In genomic region chr1:147802759-147803158, GRCm38 (mm10) we compare ENCODE assay signal across 23 mouse cellular contexts.
DNase-seq lines count a peak whose midpoint lies in the region; ATAC-seq lines count a peak whose summit lies in the region.
"Had no signal": no experiment of that assay in that cellular context is flagged by ENCODE, and none has a peak within 500 bp of the region (broad histone marks: within the 10 kb centered on the region; RNA-seq: fewer than 3 reads in every experiment).

No protein-coding gene starts in this region.

- no peaks in the 10 kb centered on the region for H3K36me3 ChIP-seq in forebrain, embryonic 13.5 days (ENCODE audit: poor library complexity, severe bottlenecking)
- H3K36me3 ChIP-seq: embryonic facial prominence, embryonic 13.5 days; embryonic facial prominence, embryonic 15.5 days; forebrain, embryonic 10.5 days; forebrain, embryonic 12.5 days; forebrain, embryonic 15.5 days had no signal

- peak; percentile 57 for DNase-seq in 416B (ENCODE audit: low read depth)
- DNase-seq in brain, adult 2 months (ENCODE audit: low read depth, low spot score), result peak; percentile 27
- DNase-seq in B cell, adult 2 months, result no peak
- DNase-seq in MN1 (ENCODE audit: low spot score), result no peak
- DNase-seq: adrenal gland, adult 8-10 months; adrenal gland, postnatal 14 days; cerebellum, adult 11 months; cerebellum, adult 18-20 months; cerebellum, adult 8-10 months; cerebellum, adult 9-11 months; cerebellum, postnatal 14 days; cerebellum, postnatal 36 days; embryo, embryonic 11 days; forebrain, postnatal 0 days had no signal

- WGBS in forebrain, embryonic 13.5 days, result 90% methylated on average over 1 of the region's 1 CpGs

- no peaks in the 10 kb centered on the region for H3K27me3 ChIP-seq in forebrain, embryonic 13.5 days
- H3K27me3 ChIP-seq: embryonic facial prominence, embryonic 13.5 days; embryonic facial prominence, embryonic 15.5 days; forebrain, embryonic 12.5 days; forebrain, embryonic 15.5 days; Patski had no signal

- H3K4me3 ChIP-seq in forebrain, embryonic 13.5 days, result no peak overlapping the region
- H3K4me3 ChIP-seq: embryonic facial prominence, embryonic 13.5 days; embryonic facial prominence, embryonic 15.5 days; erythroblast, embryonic 14.5 days; forebrain, embryonic 10.5 days; forebrain, embryonic 12.5 days; forebrain, embryonic 15.5 days had no signal

- no peaks in the 10 kb centered on the region for H3K4me1 ChIP-seq in forebrain, embryonic 13.5 days
- H3K4me1 ChIP-seq: embryonic facial prominence, embryonic 13.5 days; embryonic facial prominence, embryonic 15.5 days; forebrain, embryonic 10.5 days; forebrain, embryonic 12.5 days; forebrain, embryonic 15.5 days had no signal

- no peak overlapping the region for H3K9ac ChIP-seq in forebrain, embryonic 13.5 days
- H3K9ac ChIP-seq: embryonic facial prominence, embryonic 13.5 days; embryonic facial prominence, embryonic 15.5 days; forebrain, embryonic 12.5 days; forebrain, embryonic 15.5 days; forebrain, postnatal 0 days had no signal

- no peak for ATAC-seq in forebrain, embryonic 13.5 days
- ATAC-seq: activated CD4-positive, CD25-positive, alpha-beta regulatory T cell, adult 4 months; forebrain, embryonic 15.5 days; forebrain, postnatal 0 days; Patski had no signal

- no peak overlapping the region for H3K4me2 ChIP-seq in forebrain, embryonic 13.5 days
- H3K4me2 ChIP-seq: embryonic facial prominence, embryonic 13.5 days; embryonic facial prominence, embryonic 15.5 days; forebrain, embryonic 12.5 days; forebrain, embryonic 15.5 days had no signal

- no peak overlapping the region for H3K27ac ChIP-seq in forebrain, embryonic 13.5 days
- H3K27ac ChIP-seq: embryonic facial prominence, embryonic 13.5 days; embryonic facial prominence, embryonic 15.5 days; forebrain, embryonic 10.5 days; forebrain, embryonic 12.5 days; forebrain, embryonic 15.5 days had no signal

- no peaks in the 10 kb centered on the region for H3K9me3 ChIP-seq in forebrain, embryonic 13.5 days (replicated peaks)
- H3K9me3 ChIP-seq: embryonic facial prominence, embryonic 13.5 days; embryonic facial prominence, embryonic 15.5 days; forebrain, embryonic 10.5 days; forebrain, embryonic 12.5 days; forebrain, embryonic 15.5 days had no signal

Comparison
In these comparisons a context has a peak if more than half of its experiments do, and no peak if none do; other contexts are left out.
1. DNase-seq: peak in 416B (single experiment) and brain, adult 2 months (single experiment); none in B cell, adult 2 months (0 of 2) and MN1 (single experiment).